In genomic region chr3:34949867-34950266, GRCm38 (mm10) we compare ENCODE assay signal across 14 mouse cellular contexts.
DNase-seq lines count a peak whose midpoint lies in the region; ATAC-seq and TF ChIP-seq lines count a peak whose summit lies in the region.
"Had no signal": no experiment of that assay in that cellular context is flagged by ENCODE, and none has a peak within 500 bp of the region (broad histone marks: within the 10 kb centered on the region; RNA-seq: fewer than 3 reads in every experiment).

No protein-coding gene starts in this region.

- peak; percentile 35 for DNase-seq in midbrain, embryonic 10.5 days (ENCODE audit: low spot score)
- peak; percentile 24 for DNase-seq in embryo, embryonic 11 days
- no peak for DNase-seq in hindbrain, embryonic 14.5 days (ENCODE audit: low spot score)
- peak; percentile 33 for DNase-seq in stomach, postnatal 0 days (ENCODE audit: low spot score)
- DNase-seq: cerebellum, adult 11 months; heart, postnatal 10 days; kidney, postnatal 10 days; left cerebral cortex, postnatal 4 days had no signal

- peak overlapping the region; percentile 81 for H3K27ac ChIP-seq in midbrain, embryonic 10.5 days (replicated peaks)
- no peak overlapping the region for H3K27ac ChIP-seq in midbrain, embryonic 15.5 days
- H3K27ac ChIP-seq in hindbrain, embryonic 14.5 days, result no peak overlapping the region
- H3K27ac ChIP-seq in stomach, postnatal 0 days (replicated peaks), result no peak overlapping the region
- no peak overlapping the region for H3K27ac ChIP-seq in kidney, embryonic 16.5 days (ENCODE audit: low read length)
- no peak overlapping the region for H3K27ac ChIP-seq in heart, embryonic 12.5 days (ENCODE audit: poor library complexity, severe bottlenecking)
- H3K27ac ChIP-seq: intestine, embryonic 15.5 days; liver, embryonic 14.5 days had no signal

- no peak overlapping the region for H3K4me3 ChIP-seq in midbrain, embryonic 10.5 days
- no peak overlapping the region for H3K4me3 ChIP-seq in midbrain, embryonic 15.5 days
- H3K4me3 ChIP-seq in hindbrain, embryonic 14.5 days (replicated peaks; ENCODE audit: low read length), result no peak overlapping the region
- no peak overlapping the region for H3K4me3 ChIP-seq in stomach, postnatal 0 days (ENCODE audit: low read depth, low read length)
- no peak overlapping the region for H3K4me3 ChIP-seq in kidney, embryonic 16.5 days (ENCODE audit: low read length)
- no peak overlapping the region for H3K4me3 ChIP-seq in heart, embryonic 12.5 days
- H3K4me3 ChIP-seq: intestine, embryonic 15.5 days had no signal

- TF ChIP-seq EP300 in stomach, postnatal 0 days (optimal IDR thresholded peaks at IDR 0.05), result no peak

- no peaks in the 10 kb centered on the region for H3K36me3 ChIP-seq in midbrain, embryonic 10.5 days
- H3K36me3 ChIP-seq in midbrain, embryonic 15.5 days (replicated peaks), result no peaks in the 10 kb centered on the region
- H3K36me3 ChIP-seq in hindbrain, embryonic 14.5 days (replicated peaks; ENCODE audit: control insufficient read depth, insufficient read depth), result no peaks in the 10 kb centered on the region
- no peaks in the 10 kb centered on the region for H3K36me3 ChIP-seq in stomach, postnatal 0 days (ENCODE audit: control insufficient read depth, insufficient read depth, low read length)
- H3K36me3 ChIP-seq in kidney, embryonic 16.5 days (ENCODE audit: insufficient read depth, low read length), result no peaks in the 10 kb centered on the region
- H3K36me3 ChIP-seq in heart, embryonic 12.5 days, result no peaks in the 10 kb centered on the region
- H3K36me3 ChIP-seq: intestine, embryonic 15.5 days had no signal

- H3K4me1 ChIP-seq in midbrain, embryonic 10.5 days, result peaks cover 15% of the 10 kb centered on the region
- H3K4me1 ChIP-seq in midbrain, embryonic 15.5 days, result 0 out of 2 replicates have a peak, but pooled peaks cover 3% of the 10 kb centered on the region
- H3K4me1 ChIP-seq in hindbrain, embryonic 14.5 days (replicated peaks; ENCODE audit: control insufficient read depth, insufficient read depth, low read length), result no peaks in the 10 kb centered on the region
- no peaks in the 10 kb centered on the region for H3K4me1 ChIP-seq in stomach, postnatal 0 days (replicated peaks; ENCODE audit: control insufficient read depth, insufficient read depth)
- H3K4me1 ChIP-seq in kidney, embryonic 16.5 days (ENCODE audit: insufficient read depth, low read length), result no peaks in the 10 kb centered on the region
- H3K4me1 ChIP-seq in heart, embryonic 12.5 days (replicated peaks), result no peaks in the 10 kb centered on the region
- H3K4me1 ChIP-seq: intestine, embryonic 15.5 days had no signal

- 40% methylated on average over 3 of the region's 3 CpGs for WGBS in midbrain, embryonic 10.5 days
- WGBS in midbrain, embryonic 15.5 days, result 26% methylated on average over 3 of the region's 3 CpGs
- 16% methylated on average over 3 of the region's 3 CpGs for WGBS in hindbrain, embryonic 14.5 days
- 15% methylated on average over 3 of the region's 3 CpGs for WGBS in stomach, postnatal 0 days
- 35% methylated on average over 3 of the region's 3 CpGs for WGBS in kidney, embryonic 16.5 days
- 39% methylated on average over 3 of the region's 3 CpGs for WGBS in heart, embryonic 12.5 days

- H3K9me3 ChIP-seq in midbrain, embryonic 10.5 days (replicated peaks), result no peaks in the 10 kb centered on the region
- no peaks in the 10 kb centered on the region for H3K9me3 ChIP-seq in midbrain, embryonic 15.5 days
- no peaks in the 10 kb centered on the region for H3K9me3 ChIP-seq in hindbrain, embryonic 14.5 days (ENCODE audit: control insufficient read depth, low read length)
- H3K9me3 ChIP-seq in stomach, postnatal 0 days (ENCODE audit: control insufficient read depth, low read length), result no peaks in the 10 kb centered on the region
- H3K9me3 ChIP-seq in kidney, embryonic 16.5 days (ENCODE audit: low read length), result no peaks in the 10 kb centered on the region
- no peaks in the 10 kb centered on the region for H3K9me3 ChIP-seq in heart, embryonic 12.5 days (replicated peaks)
- H3K9me3 ChIP-seq: intestine, embryonic 15.5 days had no signal

- no peak overlapping the region for H3K9ac ChIP-seq in midbrain, embryonic 15.5 days
- H3K9ac ChIP-seq in hindbrain, embryonic 14.5 days, result no peak overlapping the region
- no peak overlapping the region for H3K9ac ChIP-seq in stomach, postnatal 0 days (ENCODE audit: low read length)
- H3K9ac ChIP-seq in kidney, embryonic 16.5 days (replicated peaks; ENCODE audit: low read length), result no peak overlapping the region
- no peak overlapping the region for H3K9ac ChIP-seq in heart, embryonic 12.5 days
- H3K9ac ChIP-seq: intestine, embryonic 15.5 days; liver, embryonic 14.5 days had no signal

- no peaks in the 10 kb centered on the region for H3K27me3 ChIP-seq in midbrain, embryonic 10.5 days (ENCODE audit: low read depth, poor library complexity, severe bottlenecking)
- H3K27me3 ChIP-seq in midbrain, embryonic 15.5 days (replicated peaks), result no peaks in the 10 kb centered on the region
- H3K27me3 ChIP-seq in hindbrain, embryonic 14.5 days (ENCODE audit: control insufficient read depth, insufficient read depth, low read length), result no peaks in the 10 kb centered on the region
- no peaks in the 10 kb centered on the region for H3K27me3 ChIP-seq in stomach, postnatal 0 days (ENCODE audit: control insufficient read depth, insufficient read depth, low read length)
- H3K27me3 ChIP-seq in kidney, embryonic 16.5 days (ENCODE audit: insufficient read depth, low read length), result no peaks in the 10 kb centered on the region
- peaks cover 27% of the 10 kb centered on the region for H3K27me3 ChIP-seq in heart, embryonic 12.5 days (replicated peaks)
- H3K27me3 ChIP-seq: intestine, embryonic 15.5 days had no signal

- no peak overlapping the region for H3K4me2 ChIP-seq in midbrain, embryonic 15.5 days
- no peak overlapping the region for H3K4me2 ChIP-seq in hindbrain, embryonic 14.5 days (replicated peaks)
- H3K4me2 ChIP-seq in stomach, postnatal 0 days (replicated peaks; ENCODE audit: low read depth), result no peak overlapping the region
- no peak overlapping the region for H3K4me2 ChIP-seq in kidney, embryonic 16.5 days (replicated peaks; ENCODE audit: low read depth, low read length)
- H3K4me2 ChIP-seq in heart, embryonic 12.5 days, result no peak overlapping the region
- H3K4me2 ChIP-seq: intestine, embryonic 15.5 days had no signal

- no peak for TF ChIP-seq CTCF in stomach, postnatal 0 days (IDR thresholded peaks at IDR 0.05; ENCODE audit: low read depth)

- no peak for ATAC-seq in midbrain, embryonic 15.5 days (replicated peaks)
- ATAC-seq in hindbrain, embryonic 14.5 days (ENCODE audit: low FRiP score), result peak; percentile 48; the same call in 1 of the 2 replicates
- 0 out of 2 replicates have a peak, but pooled peaks have one; percentile 32 for ATAC-seq in stomach, postnatal 0 days (ENCODE audit: low FRiP score, low TSS enrichment)
- no peak for ATAC-seq in kidney, embryonic 16.5 days (ENCODE audit: low FRiP score, low TSS enrichment)
- ATAC-seq in heart, embryonic 12.5 days (ENCODE audit: insufficient number of reproducible peaks, low FRiP score), result no peak
- ATAC-seq: CD4-positive, CD25-positive, alpha-beta regulatory T cell, adult 4 months; intestine, embryonic 15.5 days had no signal

Comparison
In these comparisons a context has a peak if more than half of its experiments do, and no peak if none do; other contexts are left out.
1. ATAC-seq: peak in hindbrain, embryonic 14.5 days (single experiment) and stomach, postnatal 0 days (single experiment); none in midbrain, embryonic 15.5 days (single experiment), kidney, embryonic 16.5 days (single experiment) and heart, embryonic 12.5 days (single experiment).